ENCODE assay signal across 15 mouse cellular contexts in genomic region chr1:40233621-40234020, GRCm38 (mm10). TPM values are rescaled to one million over a fixed set of nuclear protein-coding genes. Genes with fewer than 3 reads are reported as not detected.
A peak's percentile ranks its signal among the peaks of the same experiment; 100 is the strongest.
DNase-seq lines count a peak whose midpoint lies in the region; ATAC-seq and TF ChIP-seq lines count a peak whose summit lies in the region.
"Had no signal": no experiment of that assay in that cellular context is flagged by ENCODE, and none has a peak within 500 bp of the region (broad histone marks: within the 10 kb centered on the region; RNA-seq: fewer than 3 reads in every experiment).

No protein-coding gene starts in this region.

- 0 out of 2 replicates have a peak overlapping the region, but pooled peaks have one; percentile 17 for H3K27ac ChIP-seq in intestine, embryonic 16.5 days (ENCODE audit: low read length)
- H3K27ac ChIP-seq in intestine, postnatal 0 days (ENCODE audit: low read depth, low read length): no peak overlapping the region
- peak overlapping the region; percentile 50 for H3K27ac ChIP-seq in lung, embryonic 14.5 days (ENCODE audit: low read depth)
- H3K27ac ChIP-seq in liver, postnatal 0 days (ENCODE audit: low read depth): peak overlapping the region; percentile 31; the same call in 1 of the 2 replicates
- no peak overlapping the region for H3K27ac ChIP-seq in cerebellum, adult 2 months (ENCODE audit: insufficient read depth, low read length)
- H3K27ac ChIP-seq: embryonic facial prominence, embryonic 12.5 days; hindbrain, embryonic 10.5 days; midbrain, embryonic 13.5 days had no signal

- TF ChIP-seq EP300 in liver, postnatal 0 days (IDR thresholded peaks at IDR 0.05; ENCODE audit: low read depth): no peak

- no peak overlapping the region for H3K4me2 ChIP-seq in intestine, embryonic 16.5 days (ENCODE audit: low read depth, low read length)
- no peak overlapping the region for H3K4me2 ChIP-seq in intestine, postnatal 0 days (replicated peaks; ENCODE audit: low read depth)
- H3K4me2 ChIP-seq in lung, embryonic 14.5 days: peak overlapping the region; percentile 1; the same call in 1 of the 2 replicates
- H3K4me2 ChIP-seq in liver, postnatal 0 days (ENCODE audit: low read depth, low read length): no peak overlapping the region
- H3K4me2 ChIP-seq: embryonic facial prominence, embryonic 12.5 days; limb, embryonic 15.5 days; midbrain, embryonic 13.5 days had no signal

- DNase-seq in lung, embryonic 14.5 days: no peak
- DNase-seq in lung, adult 18-20 months: no peak
- DNase-seq in NIH3T3 (ENCODE audit: low read depth): peak; percentile 52
- no peak for DNase-seq in liver, postnatal 0 days
- DNase-seq in cerebellum, adult 2 months: no peak
- DNase-seq in right cerebral cortex, adult 18-20 months: no peak
- DNase-seq: cerebellum, adult 9-10 months had no signal

- H3K4me3 ChIP-seq in intestine, embryonic 16.5 days (ENCODE audit: low read length): no peak overlapping the region
- no peak overlapping the region for H3K4me3 ChIP-seq in intestine, postnatal 0 days (ENCODE audit: low read depth, low read length)
- no peak overlapping the region for H3K4me3 ChIP-seq in lung, embryonic 14.5 days (ENCODE audit: low read depth, low read length)
- no peak overlapping the region for H3K4me3 ChIP-seq in liver, postnatal 0 days (ENCODE audit: low read depth, low read length)
- H3K4me3 ChIP-seq in cerebellum, adult 2 months (replicated peaks; ENCODE audit: insufficient read depth, low read depth, low read length): no peak overlapping the region
- H3K4me3 ChIP-seq: embryonic facial prominence, embryonic 12.5 days; hindbrain, embryonic 10.5 days; limb, embryonic 15.5 days; midbrain, embryonic 13.5 days had no signal

- H3K4me1 ChIP-seq in intestine, embryonic 16.5 days (ENCODE audit: control insufficient read depth, insufficient read depth, low read length): peaks cover 18% of the 10 kb centered on the region
- no peaks in the 10 kb centered on the region for H3K4me1 ChIP-seq in intestine, postnatal 0 days (replicated peaks; ENCODE audit: control insufficient read depth, insufficient read depth, low read length)
- peaks cover 23% of the 10 kb centered on the region for H3K4me1 ChIP-seq in lung, embryonic 14.5 days (ENCODE audit: insufficient read depth)
- H3K4me1 ChIP-seq in liver, postnatal 0 days (ENCODE audit: insufficient read depth): peaks cover 63% of the 10 kb centered on the region
- no peaks in the 10 kb centered on the region for H3K4me1 ChIP-seq in cerebellum, adult 2 months (ENCODE audit: control insufficient read depth, insufficient read depth, low read length)
- H3K4me1 ChIP-seq: midbrain, embryonic 13.5 days had no signal

- no peak for TF ChIP-seq POLR2A in cerebellum, adult 2 months (IDR thresholded peaks at IDR 0.05; ENCODE audit: borderline replicate concordance, insufficient read depth, low read length)

- H3K9ac ChIP-seq in intestine, embryonic 16.5 days (ENCODE audit: low read depth, low read length): no peak overlapping the region
- H3K9ac ChIP-seq in intestine, postnatal 0 days (ENCODE audit: low read depth, low read length): no peak overlapping the region
- H3K9ac ChIP-seq in lung, embryonic 14.5 days: no peak overlapping the region
- no peak overlapping the region for H3K9ac ChIP-seq in liver, postnatal 0 days (replicated peaks)
- H3K9ac ChIP-seq: embryonic facial prominence, embryonic 12.5 days; limb, embryonic 15.5 days; midbrain, embryonic 13.5 days had no signal

- H3K27me3 ChIP-seq in intestine, embryonic 16.5 days (replicated peaks; ENCODE audit: control insufficient read depth, insufficient read depth, low read length): no peaks in the 10 kb centered on the region
- H3K27me3 ChIP-seq in intestine, postnatal 0 days (replicated peaks; ENCODE audit: control insufficient read depth, insufficient read depth, low read length): no peaks in the 10 kb centered on the region
- no peaks in the 10 kb centered on the region for H3K27me3 ChIP-seq in lung, embryonic 14.5 days (ENCODE audit: insufficient read depth, low read length)
- H3K27me3 ChIP-seq in liver, postnatal 0 days (ENCODE audit: insufficient read depth, low read length): no peaks in the 10 kb centered on the region
- H3K27me3 ChIP-seq in cerebellum, adult 2 months (ENCODE audit: control insufficient read depth, insufficient read depth, low read length): no peaks in the 10 kb centered on the region
- H3K27me3 ChIP-seq: embryonic facial prominence, embryonic 12.5 days; limb, embryonic 15.5 days; midbrain, embryonic 13.5 days had no signal

- H3K36me3 ChIP-seq in intestine, embryonic 16.5 days (ENCODE audit: control insufficient read depth, insufficient read depth, low read length): no peaks in the 10 kb centered on the region
- H3K36me3 ChIP-seq in intestine, postnatal 0 days (ENCODE audit: control insufficient read depth, insufficient read depth): no peaks in the 10 kb centered on the region
- H3K36me3 ChIP-seq in lung, embryonic 14.5 days (ENCODE audit: insufficient read depth): no peaks in the 10 kb centered on the region
- H3K36me3 ChIP-seq in liver, postnatal 0 days (replicated peaks; ENCODE audit: insufficient read depth, low read length): no peaks in the 10 kb centered on the region
- H3K36me3 ChIP-seq: embryonic facial prominence, embryonic 12.5 days; G1E; hindbrain, embryonic 10.5 days; limb, embryonic 15.5 days; midbrain, embryonic 13.5 days had no signal

- TF ChIP-seq CTCF in intestine, postnatal 0 days (IDR thresholded peaks at IDR 0.05; ENCODE audit: low read depth): no peak
- TF ChIP-seq CTCF in lung, embryonic 14.5 days (IDR thresholded peaks at IDR 0.05; ENCODE audit: low read depth): no peak
- no peak for TF ChIP-seq CTCF in liver, postnatal 0 days (IDR thresholded peaks at IDR 0.05; ENCODE audit: low read depth)
- no peak for TF ChIP-seq CTCF in cerebellum, adult 2 months (IDR thresholded peaks at IDR 0.05; ENCODE audit: borderline replicate concordance, insufficient read depth, low read depth, low read length)

- WGBS in intestine, embryonic 16.5 days: 70% methylated on average over 3 of the region's 3 CpGs
- 66% methylated on average over 3 of the region's 3 CpGs for WGBS in intestine, postnatal 0 days
- 22% methylated on average over 3 of the region's 3 CpGs for WGBS in lung, embryonic 14.5 days
- 72% methylated on average over 3 of the region's 3 CpGs for WGBS in liver, postnatal 0 days (ENCODE audit: insufficient replicate concordance)
- 93% methylated on average over 3 of the region's 3 CpGs for WGBS in cerebellum, adult 2 months

- no peaks in the 10 kb centered on the region for H3K9me3 ChIP-seq in intestine, embryonic 16.5 days (ENCODE audit: control insufficient read depth, low read length)
- no peaks in the 10 kb centered on the region for H3K9me3 ChIP-seq in intestine, postnatal 0 days (ENCODE audit: control insufficient read depth)
- H3K9me3 ChIP-seq in lung, embryonic 14.5 days (ENCODE audit: low read depth, low read length): no peaks in the 10 kb centered on the region
- H3K9me3 ChIP-seq in liver, postnatal 0 days (ENCODE audit: low read length): no peaks in the 10 kb centered on the region
- H3K9me3 ChIP-seq: embryonic facial prominence, embryonic 12.5 days; G1E; hindbrain, embryonic 10.5 days; limb, embryonic 15.5 days; midbrain, embryonic 13.5 days had no signal

- 0 out of 2 replicates have a peak, but pooled peaks have one; percentile 2 for ATAC-seq in intestine, embryonic 16.5 days
- no peak for ATAC-seq in intestine, postnatal 0 days
- peak; percentile 16 for ATAC-seq in lung, embryonic 14.5 days (ENCODE audit: insufficient read depth)
- no peak for ATAC-seq in liver, postnatal 0 days
- ATAC-seq: CD4-positive, CD25-positive, alpha-beta regulatory T cell, adult 4 months; midbrain, embryonic 13.5 days had no signal

RNA-seq across cellular contexts. Expression of gene Il1r1, which starts 8.7 kb away (rescaled TPM):
- polyA plus RNA-seq in intestine, embryonic 16.5 days (2015; fragmentation: Nextera tagmentation; extraction: Ambion mirVana): 5.0 and 5.4 TPM in 2 replicates
- 5.4 and 5.9 TPM in 2 replicates for polyA plus RNA-seq in intestine, postnatal 0 days (2015; fragmentation: Nextera tagmentation; extraction: Ambion mirVana)
- 8.3 and 9.5 TPM in 2 replicates for polyA plus RNA-seq in lung, embryonic 14.5 days (2014; fragmentation: Nextera tagmentation; extraction: Ambion mirVana)
- 12.7 and 15.1 TPM in 2 replicates for polyA plus RNA-seq in liver, postnatal 0 days (2015; fragmentation: Nextera tagmentation; extraction: Ambion mirVana)
- 1.7 and 2.2 TPM in 2 replicates for polyA plus RNA-seq in cerebellum, adult 2 months (2012; rRNA removed)
- polyA plus RNA-seq: CD4-positive, CD25-positive, alpha-beta regulatory T cell, adult 4 months; G1E had no signal

Comparison
In these comparisons a context has a peak if more than half of its experiments do, and no peak if none do; other contexts are left out.
1. ATAC-seq: peak in intestine, embryonic 16.5 days (single experiment) and lung, embryonic 14.5 days (single experiment); none in intestine, postnatal 0 days (single experiment) and liver, postnatal 0 days (single experiment).
2. H3K27ac ChIP-seq: peak in intestine, embryonic 16.5 days (single experiment), lung, embryonic 14.5 days (single experiment) and liver, postnatal 0 days (single experiment); none in intestine, postnatal 0 days (single experiment) and cerebellum, adult 2 months (single experiment).